Mouse (Mus musculus) hindbrain, embryonic 11.5 days (tissue): ENCODE results near the gene Mef2c. TPM values are rescaled to one million over a fixed set of nuclear protein-coding genes. Genes with fewer than 3 reads are reported as not detected.

Experiments used
- ATAC-seq: fragments of 200-750 bp; cut with Nextera tagmentation; 2 replicates; pipeline ENCODE4 v1.8.0; 2017; ENCODE audit warnings: mild to moderate bottlenecking, moderate TSS enrichment, moderate library complexity; ENCODE audit not compliant: low FRiP score
- DNase-seq: peaks from one replicate; pipeline ENCODE4 v3.0.0-alpha.2; 2015; ENCODE audit warnings: low spot score
- H3K27ac ChIP-seq: fragments of 300-500 bp; sonication (generic); 2 replicates; pipeline ENCODE4 v1.5.1; 2014; ENCODE audit warnings: mild to moderate bottlenecking, low read depth, low read length
- H3K27me3 ChIP-seq: fragments of 300-500 bp; sonication (generic); 2 replicates; pipeline ENCODE4 v1.6.1; 2014; ENCODE audit warnings: mild to moderate bottlenecking, low read length, moderate library complexity, mixed read lengths; ENCODE audit not compliant: control insufficient read depth, insufficient read depth
- H3K36me3 ChIP-seq: fragments of 300-500 bp; sonication (generic); 2 replicates; pipeline ENCODE4 v1.6.1; 2014; ENCODE audit warnings: mild to moderate bottlenecking, low read length, moderate library complexity, mixed read lengths; ENCODE audit not compliant: control insufficient read depth, insufficient read depth
- H3K4me1 ChIP-seq: fragments of 300-500 bp; sonication (generic); replicated peaks from 2 replicates; pipeline ENCODE4 v1.6.1; 2014; ENCODE audit warnings: low read length, mixed read lengths; ENCODE audit not compliant: control insufficient read depth, insufficient read depth
- H3K4me2 ChIP-seq: fragments of 300-500 bp; sonication (generic); replicated peaks from 2 replicates; pipeline ENCODE4 v1.6.1; 2014; ENCODE audit warnings: mild to moderate bottlenecking, low read depth, low read length
- H3K4me3 ChIP-seq: fragments of 300-500 bp; sonication (generic); 2 replicates; pipeline ENCODE4 v1.5.1; 2014; ENCODE audit warnings: low read depth, low read length
- H3K9ac ChIP-seq: fragments of 300-500 bp; sonication (generic); 2 replicates; pipeline ENCODE4 v1.6.1; 2014; ENCODE audit warnings: low read depth, low read length
- H3K9me3 ChIP-seq: fragments of 300-500 bp; sonication (generic); 2 replicates; pipeline ENCODE4 v1.6.1; 2016; ENCODE audit warnings: low read length; ENCODE audit not compliant: control insufficient read depth
- WGBS: fragments of 180-500 bp; shearing (Covaris S2); extraction: QIAGEN DNeasy Blood & Tissue Kit; methylation state at CpG from one replicate; pipeline ENCODE4 v1.1.7; 2014; 5-methylcytosine and 5-hydroxymethylcytosine counted together
- polyA plus RNA-seq: library from polyadenylated mRNA; unstranded; fragments of >200 nt; fragmentation: Nextera tagmentation; extraction: Ambion mirVana; gene quantifications from 2 replicates; pipeline ENCODE4 v1.2.1, GENCODE M21; 2014

Mef2c gene
- polyA plus RNA-seq, 1 experiment from 2014 or later: 18.7 TPM

DNA sequence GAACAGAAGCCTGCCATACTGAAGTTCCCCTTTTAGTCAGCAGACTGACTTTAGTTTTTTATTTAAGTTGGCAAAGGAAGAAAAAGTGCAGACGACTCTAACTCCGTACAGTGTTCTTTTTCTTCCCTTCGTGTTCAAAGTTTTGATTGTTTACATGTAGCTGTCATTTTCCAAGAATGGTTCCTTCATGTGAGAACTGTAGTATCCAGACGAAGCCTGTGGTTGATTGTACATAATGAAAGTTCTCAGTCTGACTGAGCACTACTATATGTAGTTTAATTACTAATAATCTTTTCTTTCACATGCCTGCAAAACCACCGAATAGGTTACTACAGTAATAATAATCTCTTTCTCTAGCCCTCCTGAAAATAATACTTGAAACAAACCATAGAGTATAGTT, 68.6 kb downstream of the Mef2c start:
- no peak overlapping the region for H3K9ac ChIP-seq
- WGBS: 66% methylated on average over 5 of the region's 5 CpGs

GRCm38 (mm10) chr13:83573327-83573726, 69.5 kb downstream of the Mef2c start:
- Histone ChIP-seq H3K27ac (no peak overlapping the region), H3K9me3 (no peaks in the 10 kb centered on the region), H3K4me2 (no peak overlapping the region), H3K4me1 (no peaks in the 10 kb centered on the region), H3K4me3 (no peak overlapping the region), H3K36me3 (no peaks in the 10 kb centered on the region), H3K27me3 (no peaks in the 10 kb centered on the region), H3K9ac (no peak overlapping the region)
- 38% methylated on average over 4 of the region's 4 CpGs for WGBS
- ATAC-seq (no peak), DNase-seq (no peak)

More for the DNA sequence above, 68.6 kb downstream of the Mef2c start:
- Histone ChIP-seq H3K4me1 (no peaks in the 10 kb centered on the region), H3K9me3 (no peaks in the 10 kb centered on the region), H3K4me2 (no peak overlapping the region), H3K27me3 (no peaks in the 10 kb centered on the region), H3K27ac (no peak overlapping the region), H3K36me3 (no peaks in the 10 kb centered on the region), H3K4me3 (no peak overlapping the region)
- DNase-seq: no peak
- ATAC-seq: no peak

GRCm38 (mm10) chr13:83573855-83574583, 70.2 kb downstream of the Mef2c start:
- H3K27me3 ChIP-seq: no peaks in the 10 kb centered on the region
- no peak overlapping the region for H3K9ac ChIP-seq
- no peak overlapping the region for H3K27ac ChIP-seq
- no peak overlapping the region for H3K4me2 ChIP-seq
- H3K4me1 ChIP-seq: no peaks in the 10 kb centered on the region
- ATAC-seq (no peak), DNase-seq (no peak)
- WGBS: 79% methylated on average over 8 of the region's 8 CpGs
- H3K9me3 ChIP-seq: no peaks in the 10 kb centered on the region
- no peaks in the 10 kb centered on the region for H3K36me3 ChIP-seq
- H3K4me3 ChIP-seq: no peak overlapping the region

DNA sequence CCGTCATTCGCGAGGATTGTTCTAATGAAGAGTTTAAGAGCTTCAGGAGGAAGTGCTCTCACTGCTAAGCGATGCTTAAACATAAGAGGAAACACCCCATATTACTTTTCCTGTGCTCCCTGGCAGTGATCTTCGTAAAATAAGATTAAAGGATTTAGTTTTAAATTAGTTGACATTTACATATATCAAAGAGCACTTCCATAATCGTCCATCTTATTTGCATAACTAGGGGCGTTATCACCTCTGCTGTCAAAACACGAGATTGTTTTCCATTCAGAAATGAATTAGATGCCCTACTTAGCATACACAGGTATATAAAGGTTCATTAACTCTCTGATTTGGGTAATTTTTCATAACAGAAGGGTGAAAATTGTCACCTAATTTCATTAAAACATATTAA, 71.0 kb downstream of the Mef2c start:
- Histone ChIP-seq H3K27ac (no peak overlapping the region), H3K4me1 (no peaks in the 10 kb centered on the region), H3K4me3 (no peak overlapping the region), H3K27me3 (no peaks in the 10 kb centered on the region), H3K9ac (no peak overlapping the region), H3K4me2 (no peak overlapping the region), H3K9me3 (no peaks in the 10 kb centered on the region), H3K36me3 (no peaks in the 10 kb centered on the region)
- DNase-seq (no peak), ATAC-seq (no peak)
- WGBS: 86% methylated on average over 8 of the region's 8 CpGs

DNA sequence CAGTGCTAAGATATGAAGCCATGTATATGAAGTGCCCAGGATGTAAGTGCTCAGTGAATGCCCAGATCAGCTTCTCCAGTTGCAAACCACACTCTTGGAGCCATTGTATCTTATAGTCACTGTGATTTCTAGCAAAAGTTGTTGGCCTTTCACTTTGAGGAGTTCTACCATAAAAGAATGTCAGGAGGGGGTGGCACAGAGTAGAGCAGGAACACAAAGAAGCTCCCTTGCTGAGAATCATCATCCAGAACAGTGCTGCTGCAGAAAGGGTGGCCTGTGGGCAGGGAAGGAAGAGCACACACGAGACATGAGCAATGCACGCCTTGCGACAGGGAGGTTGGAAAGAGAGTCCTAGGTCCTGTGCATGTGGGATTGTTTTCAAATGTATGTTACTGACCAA, 75.6 kb downstream of the Mef2c start:
- no peaks in the 10 kb centered on the region for H3K27me3 ChIP-seq
- no peak overlapping the region for H3K9ac ChIP-seq
- DNase-seq: no peak
- no peak overlapping the region for H3K4me2 ChIP-seq
- 74% methylated on average over 3 of the region's 3 CpGs for WGBS
- no peak overlapping the region for H3K27ac ChIP-seq
- ATAC-seq: no peak
- no peak overlapping the region for H3K4me3 ChIP-seq
- H3K4me1 ChIP-seq: no peaks in the 10 kb centered on the region
- no peaks in the 10 kb centered on the region for H3K36me3 ChIP-seq
- H3K9me3 ChIP-seq: no peaks in the 10 kb centered on the region

DNA sequence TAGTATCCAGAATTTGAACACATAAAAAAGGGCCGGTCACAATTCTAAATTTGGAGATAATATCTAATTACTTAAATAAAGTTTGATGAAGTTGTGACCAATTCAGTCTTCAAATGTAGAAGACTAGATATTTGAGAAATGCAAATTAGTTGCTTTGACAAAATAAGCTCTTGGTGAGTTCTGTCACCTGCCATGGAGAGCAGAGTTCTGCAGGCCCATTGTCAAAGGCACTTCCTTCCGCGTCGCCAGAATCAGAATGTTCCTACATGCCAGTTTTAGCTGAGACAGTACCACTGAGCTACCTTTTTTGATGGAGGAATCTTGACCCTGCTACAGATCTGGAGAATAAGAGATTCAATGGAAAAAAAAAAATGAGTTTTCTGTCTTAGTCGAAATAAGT, 77.0 kb downstream of the Mef2c start:
- ATAC-seq (no peak), DNase-seq (no peak)
- no peaks in the 10 kb centered on the region for H3K36me3 ChIP-seq
- no peaks in the 10 kb centered on the region for H3K9me3 ChIP-seq
- no peaks in the 10 kb centered on the region for H3K4me1 ChIP-seq
- WGBS: 90% methylated on average over 5 of the region's 5 CpGs
- H3K27ac ChIP-seq: no peak overlapping the region
- no peak overlapping the region for H3K4me3 ChIP-seq
- no peak overlapping the region for H3K9ac ChIP-seq
- no peak overlapping the region for H3K4me2 ChIP-seq
- H3K27me3 ChIP-seq: no peaks in the 10 kb centered on the region

GRCm38 (mm10) chr13:83582564-83582963, 78.7 kb downstream of the Mef2c start:
- 89% methylated on average over 1 of the region's 1 CpGs for WGBS
- H3K4me3 ChIP-seq: no peak overlapping the region
- H3K36me3 ChIP-seq: no peaks in the 10 kb centered on the region
- no peaks in the 10 kb centered on the region for H3K4me1 ChIP-seq
- H3K27ac ChIP-seq: no peak overlapping the region
- H3K4me2 ChIP-seq: no peak overlapping the region
- H3K9ac ChIP-seq: no peak overlapping the region
- H3K9me3 ChIP-seq: no peaks in the 10 kb centered on the region
- ATAC-seq: no peak
- no peak for DNase-seq
- H3K27me3 ChIP-seq: no peaks in the 10 kb centered on the region

DNA sequence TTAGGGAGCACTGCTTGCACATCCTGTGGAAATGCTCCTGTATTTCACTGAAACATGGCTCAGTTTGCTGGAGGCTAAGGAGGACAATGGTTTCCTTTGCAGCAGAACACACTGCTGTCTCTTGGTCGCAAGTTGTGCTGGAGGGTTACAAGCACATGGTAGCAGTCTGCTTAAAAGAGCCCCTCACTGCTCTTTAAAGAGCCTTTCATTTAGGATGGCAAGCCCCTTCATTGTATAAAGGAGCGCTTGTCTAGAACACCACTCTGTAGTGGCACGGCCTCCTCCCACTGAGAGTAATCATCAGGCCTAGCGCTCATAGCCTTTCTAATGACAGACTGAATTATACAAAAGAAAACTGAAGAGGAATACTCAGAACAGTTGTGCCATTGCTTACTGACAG, 80.0 kb downstream of the Mef2c start:
- Histone ChIP-seq H3K27me3 (no peaks in the 10 kb centered on the region), H3K27ac (no peak overlapping the region), H3K4me2 (no peak overlapping the region), H3K4me3 (no peak overlapping the region), H3K9me3 (no peaks in the 10 kb centered on the region), H3K9ac (no peak overlapping the region), H3K36me3 (no peaks in the 10 kb centered on the region), H3K4me1 (no peaks in the 10 kb centered on the region)
- ATAC-seq (no peak), DNase-seq (no peak)
- 69% methylated on average over 4 of the region's 4 CpGs for WGBS

- WGBS: 90% methylated on average over 5 of the region's 5 CpGs
- ATAC-seq (no peak), DNase-seq (no peak)
- H3K9me3 ChIP-seq: no peaks in the 10 kb centered on the region
- no peaks in the 10 kb centered on the region for H3K27me3 ChIP-seq
- H3K4me1 ChIP-seq: no peaks in the 10 kb centered on the region
- no peaks in the 10 kb centered on the region for H3K36me3 ChIP-seq
- H3K27ac ChIP-seq: no peak overlapping the region
- no peak overlapping the region for H3K4me3 ChIP-seq
- H3K4me2 ChIP-seq: no peak overlapping the region
- H3K9ac ChIP-seq: no peak overlapping the region
Observed at GRCm38 (mm10) chr13:83585359-83585758, 81.5 kb downstream of the Mef2c start.
